Mouse (Mus musculus) ES-Bruce4 (cell line): ENCODE measurements around the gene Lmo1.

Experiments
- CTCF ChIP-seq: IDR thresholded peaks from one replicate; pipeline ENCODE4 v1.8.1; 2011; ENCODE audit warnings: low read depth, low read length
- EP300 ChIP-seq: IDR thresholded peaks from 2 replicates; pipeline ENCODE4 v1.6.1; 2011; ENCODE audit warnings: low read depth, low read length; ENCODE audit not compliant: insufficient read depth

DNA sequence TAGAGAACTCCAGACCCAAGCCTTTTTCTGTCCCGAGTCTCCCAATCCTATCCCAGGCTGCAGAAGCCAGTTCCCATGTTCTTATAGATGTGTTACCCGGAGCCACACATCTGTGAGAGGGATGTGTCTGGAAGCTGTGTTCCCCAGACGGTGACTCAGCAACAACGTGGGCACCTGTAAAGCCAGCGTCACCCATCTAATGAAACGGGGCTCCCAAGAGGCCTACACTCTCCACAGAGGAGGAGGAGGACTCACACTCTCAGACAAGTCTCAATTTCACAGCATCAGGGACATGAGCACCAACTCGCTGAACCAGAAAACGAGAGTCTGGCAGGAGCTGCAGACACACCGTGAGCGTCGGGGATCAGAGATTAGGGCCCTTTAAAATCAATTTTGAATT lies 20.7 kb downstream of the Lmo1 start:
- TF ChIP-seq CTCF (no peak), EP300 (no peak)
